Mouse (Mus musculus): ENCODE results near the gene Olfr996. TPM values are rescaled to one million over a fixed set of nuclear protein-coding genes. Genes with fewer than 3 reads are reported as not detected.
"Not testable (repeated sequence)": the region's sequence is repeated elsewhere in the genome, so short reads cannot be mapped to it uniquely, and the experiment has no call there.

Gene Olfr996
- total RNA-seq, 1 experiment, result not detected

GRCm38 (mm10) chr2:85561187-85561586, 17.8 kb upstream of the Olfr996 start:
- no peaks in the 10 kb centered on the region for H3K4me1 ChIP-seq (ENCODE audit: control insufficient read depth in 2 of 2, insufficient read depth in 2 of 2, low read length in 2 of 2, poor library complexity in 1 of 2)
- DNase-seq (ENCODE audit: low read depth, low spot score), result peak; percentile 30
- no peak overlapping the region for H3K27ac ChIP-seq (ENCODE audit: insufficient read depth, low read depth, low read length, poor library complexity, severe bottlenecking)
- in situ Hi-C loops (cut with MboI; ENCODE audit: low sequenced_read_pairs in 2 of 2, unreplicated experiment in 2 of 2), result loop anchor here (10.0 kb wide), 2 partner anchors 316 to 436 kb away; no protein-coding TSS in a partner anchor
- no peak overlapping the region for H3K9ac ChIP-seq (ENCODE audit: insufficient read depth, low read depth, low read length, poor library complexity, severe bottlenecking)
- H3K36me3 ChIP-seq (ENCODE audit: control insufficient read depth, insufficient read depth, low read length, poor library complexity, severe bottlenecking), result no peaks in the 10 kb centered on the region
- H3K9me3 ChIP-seq (ENCODE audit: control insufficient read depth, insufficient read depth, low read depth, low read length), result no peaks in the 10 kb centered on the region
- H3K4me3 ChIP-seq (ENCODE audit: insufficient read depth in 1 of 2, low read depth in 1 of 2, low read length in 2 of 2, poor library complexity in 1 of 2, severe bottlenecking in 1 of 2), result no peak overlapping the region
- no peak for TF ChIP-seq CHD2 (IDR thresholded peaks at IDR 0.05; ENCODE audit: low read depth, low read length)
- TF ChIP-seq ZC3H11A (IDR thresholded peaks at IDR 0.05; ENCODE audit: borderline replicate concordance, low read depth, low read length), result peak; percentile 70; the same call in 1 of the 2 replicates

- H3K4me1 ChIP-seq (ENCODE audit: control insufficient read depth in 2 of 2, insufficient read depth in 2 of 2, low read length in 2 of 2, poor library complexity in 1 of 2); H3K9me3 ChIP-seq (ENCODE audit: control insufficient read depth, insufficient read depth, low read depth, low read length); H3K9ac ChIP-seq (ENCODE audit: insufficient read depth, low read depth, low read length, poor library complexity, severe bottlenecking); H3K27ac ChIP-seq (ENCODE audit: insufficient read depth, low read depth, low read length, poor library complexity, severe bottlenecking); in situ Hi-C loops (cut with MboI; ENCODE audit: low sequenced_read_pairs in 2 of 2, unreplicated experiment in 2 of 2); DNase-seq (ENCODE audit: low read depth, low spot score); H3K36me3 ChIP-seq (ENCODE audit: control insufficient read depth, insufficient read depth, low read length, poor library complexity, severe bottlenecking); H3K4me3 ChIP-seq (ENCODE audit: insufficient read depth in 1 of 2, low read depth in 1 of 2, low read length in 2 of 2, poor library complexity in 1 of 2, severe bottlenecking in 1 of 2): not testable (repeated sequence)
Observed at GRCm38 (mm10) chr2:85588648-85589047, 9.6 kb downstream of the Olfr996 start, which contains the start of gene Olfr998. Gene Olfr998, plus strand, starts transcription at chr2:85588948.

- DNase-seq (ENCODE audit: low read depth, low spot score), result no peak
- H3K4me1 ChIP-seq (ENCODE audit: control insufficient read depth in 2 of 2, insufficient read depth in 2 of 2, low read length in 2 of 2, poor library complexity in 1 of 2), result no peaks in the 10 kb centered on the region
- no peak within 1 kb of the TSS for H3K27ac ChIP-seq (ENCODE audit: insufficient read depth, low read depth, low read length, poor library complexity, severe bottlenecking)
- H3K4me3 ChIP-seq (ENCODE audit: insufficient read depth in 1 of 2, low read depth in 1 of 2, low read length in 2 of 2, poor library complexity in 1 of 2, severe bottlenecking in 1 of 2), result no peak within 1 kb of the TSS
- no peak within 1 kb of the TSS for H3K9ac ChIP-seq (ENCODE audit: insufficient read depth, low read depth, low read length, poor library complexity, severe bottlenecking)
- in situ Hi-C loops (cut with MboI; ENCODE audit: low sequenced_read_pairs in 2 of 2, unreplicated experiment in 2 of 2), result no loop called here
- no peak for TF ChIP-seq ZNF384 (IDR thresholded peaks at IDR 0.05; ENCODE audit: low read depth, low read length)
- TF ChIP-seq CHD2 (IDR thresholded peaks at IDR 0.05; ENCODE audit: low read depth, low read length), result no peak
- no peak for TF ChIP-seq ZC3H11A (IDR thresholded peaks at IDR 0.05; ENCODE audit: borderline replicate concordance, low read depth, low read length)
- no peak for TF ChIP-seq MAFK (IDR thresholded peaks at IDR 0.05; ENCODE audit: insufficient read depth, low read depth, low read length)
- TF ChIP-seq HCFC1 (IDR thresholded peaks at IDR 0.05; ENCODE audit: borderline replicate concordance, insufficient read depth, low read length), result no peak
- no peaks in the 10 kb centered on the region for H3K9me3 ChIP-seq (ENCODE audit: control insufficient read depth, insufficient read depth, low read depth, low read length)
- no peaks in the 10 kb centered on the region for H3K36me3 ChIP-seq (ENCODE audit: control insufficient read depth, insufficient read depth, low read length, poor library complexity, severe bottlenecking)
Observed at GRCm38 (mm10) chr2:85611803-85612202, 32.8 kb downstream of the Olfr996 start, which contains the start of gene Olfr1000. Gene Olfr1000, minus strand, starts transcription at chr2:85611903.

Other genes with a start within 250 kb of the Olfr996 start
- not detected in 2 replicates for gene Olfr987, start 239.9 kb upstream of the Olfr996 start, total RNA-seq (2012; rRNA removed)
- gene Olfr988, start 216.0 kb upstream of the Olfr996 start, total RNA-seq (2012; rRNA removed), result not detected in 2 replicates
- gene Olfr992, start 169.7 kb upstream of the Olfr996 start, total RNA-seq (2012; rRNA removed), result not detected in 2 replicates
- not detected in 2 replicates for gene Olfr993, start 164.3 kb upstream of the Olfr996 start, total RNA-seq (2012; rRNA removed)
- not detected in 2 replicates for gene Olfr994, start 142.8 kb upstream of the Olfr996 start, total RNA-seq (2012; rRNA removed)
- not detected in 2 replicates for gene Olfr995, start 135.6 kb upstream of the Olfr996 start, total RNA-seq (2012; rRNA removed)
- not detected in 2 replicates for gene 4833423E24Rik, start 60.2 kb upstream of the Olfr996 start, total RNA-seq (2012; rRNA removed)
- gene Olfr998, start 9.7 kb downstream of the Olfr996 start, total RNA-seq (2012; rRNA removed), result not detected in 2 replicates
- gene Olfr1000, start 32.7 kb downstream of the Olfr996 start, total RNA-seq (2012; rRNA removed), result not detected in 2 replicates
- gene Olfr1002, start 71.5 kb downstream of the Olfr996 start, total RNA-seq (2012; rRNA removed), result not detected in 2 replicates
- not detected in 2 replicates for gene Olfr154, start 85.2 kb downstream of the Olfr996 start, total RNA-seq (2012; rRNA removed)
- not detected in 2 replicates for gene Olfr1006, start 99.6 kb downstream of the Olfr996 start, total RNA-seq (2012; rRNA removed)
- gene Olfr1008, start 110.2 kb downstream of the Olfr996 start, total RNA-seq (2012; rRNA removed), result not detected in 2 replicates
- not detected in 2 replicates for gene Olfr1009, start 136.2 kb downstream of the Olfr996 start, total RNA-seq (2012; rRNA removed)
- gene Olfr1012, start 183.6 kb downstream of the Olfr996 start, total RNA-seq (2012; rRNA removed), result not detected in 2 replicates
- not detected in 2 replicates for gene Olfr1013, start 187.9 kb downstream of the Olfr996 start, total RNA-seq (2012; rRNA removed)
- gene Olfr1014, start 193.5 kb downstream of the Olfr996 start, total RNA-seq (2012; rRNA removed), result not detected in 2 replicates
- not detected in 2 replicates for gene Olfr1015, start 202.8 kb downstream of the Olfr996 start, total RNA-seq (2012; rRNA removed)
- not detected in 2 replicates for gene Olfr1016, start 223.3 kb downstream of the Olfr996 start, total RNA-seq (2012; rRNA removed)
- not detected in 2 replicates for gene Olfr1018, start 239.3 kb downstream of the Olfr996 start, total RNA-seq (2012; rRNA removed)

Data from ES-E14 (cell line).